Mouse (Mus musculus): ENCODE measurements around the gene Atg16l2.

DNA sequence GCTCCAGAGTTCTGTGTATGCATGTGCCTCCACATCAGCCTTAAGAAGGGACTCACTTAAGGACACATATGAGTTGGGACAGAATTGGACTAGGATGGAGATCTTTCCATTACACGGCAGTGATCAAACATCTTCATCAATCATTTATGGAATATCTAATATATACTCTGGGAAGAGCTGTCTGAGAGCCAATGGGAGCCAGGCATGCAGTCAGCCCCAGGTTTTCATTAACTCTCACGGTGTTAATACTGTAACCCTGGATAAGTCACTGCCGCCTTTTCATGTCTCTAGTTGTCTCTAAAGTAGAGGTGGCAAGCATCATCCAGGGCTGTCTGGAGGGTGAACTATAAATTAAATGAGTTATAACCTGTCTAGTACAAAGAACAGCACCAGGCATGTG is 11.0 kb upstream of the Atg16l2 start:
- TF ChIP-seq GATA1 (IDR thresholded peaks at IDR 0.05; ENCODE audit: low read length) (no peak), TAL1 (IDR thresholded peaks at IDR 0.05; ENCODE audit: low read length) (no peak)
